Mouse (Mus musculus) liver, postnatal 0 days (tissue): Measurements from ENCODE around the gene Ehbp1.
A peak's percentile ranks its signal among the peaks of the same experiment; 100 is the strongest.

Source experiments
- CTCF ChIP-seq: sonication (generic); IDR thresholded peaks from 2 replicates; pipeline ENCODE4 v1.5.1; 2016; ENCODE audit warnings: antibody characterized with exemption, low read depth
- EP300 ChIP-seq: IDR thresholded peaks from 2 replicates; pipeline ENCODE4 v1.6.1; 2016; ENCODE audit warnings: antibody characterized with exemption, low read depth, mild to moderate bottlenecking

GRCm38 (mm10) chr11:22286371-22286872, 55.7 kb downstream of the Ehbp1 start:
- peak; percentile 22; the same call in 1 of the 2 replicates for TF ChIP-seq CTCF
- no peak for TF ChIP-seq EP300
